Mouse (Mus musculus) cortical plate, adult 2 months (tissue): ENCODE measurements around the gene Pask.

Experiments used
- CTCF ChIP-seq: fragments of 200-500 bp; IDR thresholded peaks from 2 replicates; pipeline ENCODE4 v1.5.1; 2011; ENCODE audit warnings: mild to moderate bottlenecking, control low read depth, low read length; ENCODE audit not compliant: insufficient read depth; ENCODE audit errors: extremely low read depth
- POLR2A ChIP-seq: fragments of 200-500 bp; IDR thresholded peaks from 2 replicates; pipeline ENCODE4 v1.6.1; 2011; ENCODE audit warnings: mild to moderate bottlenecking, low read length, control low read depth; ENCODE audit not compliant: insufficient read depth; ENCODE audit errors: extremely low read depth

DNA sequence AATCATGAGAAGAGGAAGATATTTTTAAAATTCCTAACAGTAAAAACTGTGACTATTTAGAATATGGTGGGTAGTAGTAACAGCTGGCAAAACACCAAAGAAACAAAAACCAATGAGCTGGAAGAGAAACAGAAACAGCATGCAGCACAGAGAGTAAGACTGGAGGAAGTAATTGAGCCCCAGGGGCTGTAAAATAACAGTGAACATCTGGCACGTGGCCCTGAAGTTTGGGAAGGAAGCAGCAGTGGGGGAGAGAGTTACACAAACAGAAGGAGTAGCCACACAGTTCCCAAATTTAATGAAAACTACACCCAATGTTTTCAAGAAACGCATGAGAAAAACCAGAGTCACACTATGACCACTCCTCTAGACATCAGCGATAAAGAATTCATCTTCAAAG is 76.1 kb downstream of the Pask start:
- TF ChIP-seq POLR2A: no peak
- TF ChIP-seq CTCF: no peak
